Mouse (Mus musculus): ENCODE data around the gene Epc2.
"Not testable (repeated sequence)": the region's sequence is repeated elsewhere in the genome, so short reads cannot be mapped to it uniquely, and the experiment has no call there.

Gene Epc2

DNA sequence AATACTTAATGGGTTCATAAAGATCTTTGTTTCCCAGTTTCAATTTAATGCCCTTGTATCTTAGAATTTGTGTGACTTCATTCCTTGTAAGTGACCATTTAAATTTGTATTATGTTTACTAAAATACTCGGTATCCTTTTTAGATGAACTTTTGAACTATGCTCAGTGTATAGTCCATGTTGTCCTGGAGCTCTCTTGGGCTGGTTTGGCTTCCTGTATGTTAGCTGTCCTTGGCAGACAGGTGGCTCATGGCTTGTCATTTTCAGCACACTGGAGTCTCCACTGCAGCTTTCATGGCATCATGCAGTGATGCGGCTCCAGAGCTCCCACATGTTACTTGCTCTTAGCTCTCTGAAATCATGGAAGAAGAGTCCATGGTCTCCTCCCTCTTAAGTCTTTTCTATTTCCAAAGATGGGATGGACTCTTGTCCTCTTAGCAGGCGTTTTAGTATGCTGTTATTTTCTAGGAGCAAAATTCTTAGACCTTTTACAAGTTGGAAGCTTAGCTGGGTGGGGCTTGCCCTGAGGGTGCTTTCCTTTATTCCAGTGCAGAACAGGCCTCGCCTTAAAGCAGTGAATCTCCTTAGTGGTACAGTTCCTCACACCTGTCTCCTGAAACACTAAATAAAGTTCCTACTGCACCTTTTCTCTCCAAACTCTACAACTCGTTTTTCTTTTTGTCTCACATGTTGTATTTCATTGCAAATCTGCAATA lies 20.5 kb downstream of the Epc2 start:
- no peak for DNase-seq (ENCODE audit: low spot score in 2 of 2)

DNA sequence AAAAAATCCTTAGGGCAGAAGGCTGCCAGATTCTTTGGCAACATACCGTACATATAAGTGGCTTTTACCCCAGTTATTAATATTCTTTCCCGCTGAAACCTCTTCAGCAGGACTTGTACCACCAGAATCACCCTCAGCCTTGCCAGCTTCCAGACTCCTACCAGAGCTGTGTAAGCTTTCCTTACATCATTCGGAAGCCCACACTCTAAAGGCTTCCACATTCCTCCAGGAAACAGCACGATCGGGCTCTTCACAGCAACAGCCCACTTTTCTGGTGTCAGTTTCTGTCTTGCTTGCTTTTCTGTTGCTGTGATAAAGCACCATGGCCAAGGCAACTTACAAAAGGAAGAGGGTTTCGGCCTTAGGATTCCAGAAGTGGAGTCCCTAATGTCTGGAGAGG lies 21.2 kb downstream of the Epc2 start:
- DNase-seq (ENCODE audit: low spot score in 2 of 2) = no peak

DNA sequence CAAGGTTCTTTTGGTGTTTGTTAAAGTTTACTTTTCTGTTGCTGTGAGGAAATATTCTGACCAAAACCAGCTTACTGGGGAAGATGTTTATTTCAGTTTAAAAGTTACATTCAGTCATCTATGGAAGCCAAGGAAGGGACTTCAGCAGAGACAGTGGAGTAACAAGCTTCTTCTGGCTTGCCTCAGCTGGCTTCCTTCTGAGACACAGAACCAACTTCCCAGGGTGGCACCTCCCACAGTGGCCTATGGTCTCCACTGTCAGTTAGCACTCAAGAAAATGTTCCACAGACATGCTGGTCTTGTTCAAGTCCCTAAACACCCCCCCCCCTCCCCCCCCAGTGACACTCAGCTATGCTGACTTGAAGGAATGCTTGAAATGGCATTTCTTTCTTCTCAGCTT lies 30.9 kb downstream of the Epc2 start:
- no peak for DNase-seq (ENCODE audit: low spot score in 2 of 2)

DNA sequence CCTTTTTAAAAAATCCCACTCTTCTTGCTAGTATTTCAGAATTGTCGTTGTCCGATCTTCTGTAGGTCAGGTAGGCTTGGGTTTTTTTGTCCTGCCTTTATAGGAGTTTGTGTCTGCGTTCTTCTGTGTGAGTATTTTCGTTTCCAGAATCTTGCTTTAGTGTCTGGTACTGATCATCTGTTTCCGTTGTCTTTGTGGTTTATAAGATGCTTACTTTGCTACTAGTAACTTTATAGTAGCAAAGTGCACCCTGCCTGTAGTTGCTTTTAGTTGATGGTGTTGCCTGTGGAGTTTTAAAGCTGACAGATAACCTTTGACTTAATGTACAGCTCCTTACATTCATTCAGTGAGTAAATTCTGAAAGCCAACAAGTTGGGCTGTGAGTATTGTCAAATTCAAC lies 32.1 kb downstream of the Epc2 start:
- no peak for DNase-seq (ENCODE audit: low spot score in 2 of 2)

DNA sequence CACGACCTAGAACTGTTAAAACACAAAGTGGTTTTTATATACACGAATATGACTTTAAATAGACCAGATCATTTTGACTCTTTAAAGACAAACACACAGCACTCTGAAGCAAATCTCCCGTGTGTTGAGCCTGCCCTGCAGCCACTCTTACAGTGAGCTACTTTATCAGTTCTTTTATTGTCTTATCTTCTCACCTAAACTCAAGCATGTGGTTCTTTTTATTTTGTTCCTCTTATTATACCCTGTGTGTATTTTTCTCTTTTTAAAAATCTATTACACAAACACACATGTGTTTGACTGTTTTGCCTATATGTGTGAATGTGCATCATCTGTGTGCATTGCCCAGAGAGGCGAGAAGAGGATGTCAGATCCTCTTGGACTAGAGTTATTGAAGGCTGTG lies 50.1 kb downstream of the Epc2 start:
- no peak for DNase-seq (ENCODE audit: low spot score in 2 of 2)

DNA sequence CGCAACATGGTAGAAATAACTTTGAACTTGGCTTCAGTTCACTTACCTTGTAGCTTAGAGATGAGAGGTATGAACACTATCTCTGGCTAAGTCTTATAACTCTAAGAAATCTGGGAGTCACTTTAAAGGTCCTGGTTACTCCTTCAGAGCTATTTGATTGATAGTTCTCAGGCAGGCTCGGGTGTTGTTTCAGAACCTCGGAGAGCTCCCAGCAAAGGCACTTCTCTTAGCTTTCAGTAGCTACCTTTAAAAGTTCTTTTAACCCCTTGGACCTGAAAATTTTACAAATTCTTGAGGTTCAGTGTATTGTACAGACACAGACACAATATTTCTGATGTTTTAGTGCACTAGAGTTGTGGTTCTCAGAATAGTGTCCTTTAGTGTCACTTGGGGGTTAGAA lies 52.3 kb downstream of the Epc2 start:
- no peak for DNase-seq (ENCODE audit: low spot score in 2 of 2)

DNA sequence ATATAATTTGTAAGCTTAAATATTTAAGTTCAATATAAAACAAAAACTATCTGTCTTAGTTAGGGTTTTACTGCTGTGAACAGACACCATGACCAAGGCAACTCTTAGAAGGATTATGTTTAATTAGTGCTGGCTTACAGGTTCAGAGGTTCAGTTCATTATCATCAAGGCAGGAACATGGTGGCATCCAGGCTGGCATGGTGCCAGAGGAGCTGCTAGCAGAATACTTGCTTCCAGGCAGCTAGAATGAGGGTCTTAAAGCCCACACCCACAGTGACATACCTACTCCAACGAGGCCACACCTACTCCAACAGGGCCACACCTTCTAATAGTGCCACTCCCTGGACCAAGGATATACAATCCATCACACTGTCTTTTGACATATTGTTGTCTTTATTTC lies 53.9 kb downstream of the Epc2 start:
- not testable (repeated sequence) for DNase-seq (ENCODE audit: low spot score in 2 of 2)

DNA sequence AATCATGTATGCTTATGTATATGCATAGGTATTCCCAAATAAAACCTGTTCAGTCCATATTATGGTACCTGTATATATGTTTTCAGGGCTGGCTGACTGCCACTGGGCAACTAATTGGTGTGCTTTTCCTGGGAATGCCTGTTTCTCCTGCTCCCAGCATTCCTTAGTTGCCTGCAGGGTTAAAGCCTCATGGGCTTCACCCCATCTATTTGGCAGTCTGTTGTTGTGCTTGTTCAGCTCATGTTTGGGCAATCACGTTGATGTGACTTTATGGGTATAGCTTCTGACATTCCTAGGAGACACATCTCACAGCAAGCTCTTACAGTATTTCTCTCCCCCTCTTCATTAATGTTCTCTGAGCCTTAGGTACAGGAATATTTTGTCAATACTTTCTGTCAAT lies 59.5 kb downstream of the Epc2 start:
- no peak for DNase-seq (ENCODE audit: low spot score in 2 of 2)

DNA sequence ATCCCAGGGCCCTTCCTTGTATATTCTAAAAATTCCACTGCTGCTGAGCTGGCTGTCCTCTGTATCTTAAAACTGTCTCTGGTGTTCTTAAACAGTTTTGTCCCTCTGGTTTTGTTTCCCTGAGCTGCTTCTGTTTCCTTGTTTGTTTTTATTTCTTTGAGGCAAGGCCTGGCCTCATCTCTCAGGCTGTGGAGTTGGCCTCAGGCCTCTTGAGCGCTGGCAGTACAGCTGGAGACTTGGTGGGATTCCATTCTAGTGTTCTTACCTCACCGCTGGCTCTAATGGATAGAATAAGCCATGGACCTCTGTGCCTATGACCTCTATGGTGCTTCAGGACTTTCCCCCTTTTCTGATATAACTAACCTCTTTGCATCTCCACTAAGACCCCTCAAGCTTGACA lies 64.7 kb downstream of the Epc2 start:
- DNase-seq (ENCODE audit: low spot score in 2 of 2) = no peak

DNA sequence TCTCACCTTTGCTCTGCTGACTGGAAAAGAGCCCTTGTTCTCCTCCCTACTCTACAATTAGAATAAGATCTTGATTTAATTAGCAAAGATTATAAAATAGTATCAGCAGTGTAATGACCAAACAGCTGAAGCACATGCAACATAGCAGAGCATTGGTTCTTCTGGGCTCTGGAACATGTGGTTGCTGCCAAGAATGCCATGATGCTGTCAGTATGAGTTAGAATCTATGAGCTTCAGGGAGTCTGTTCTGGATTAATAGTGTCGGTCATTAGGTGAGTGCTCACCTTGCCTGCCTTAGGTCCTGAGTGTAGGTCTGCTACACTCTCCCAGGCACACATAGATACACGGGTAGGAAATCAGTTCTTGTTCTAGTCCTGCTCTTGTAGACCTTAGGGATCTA lies 69.1 kb downstream of the Epc2 start:
- no peak for DNase-seq (ENCODE audit: low spot score in 2 of 2)

DNA sequence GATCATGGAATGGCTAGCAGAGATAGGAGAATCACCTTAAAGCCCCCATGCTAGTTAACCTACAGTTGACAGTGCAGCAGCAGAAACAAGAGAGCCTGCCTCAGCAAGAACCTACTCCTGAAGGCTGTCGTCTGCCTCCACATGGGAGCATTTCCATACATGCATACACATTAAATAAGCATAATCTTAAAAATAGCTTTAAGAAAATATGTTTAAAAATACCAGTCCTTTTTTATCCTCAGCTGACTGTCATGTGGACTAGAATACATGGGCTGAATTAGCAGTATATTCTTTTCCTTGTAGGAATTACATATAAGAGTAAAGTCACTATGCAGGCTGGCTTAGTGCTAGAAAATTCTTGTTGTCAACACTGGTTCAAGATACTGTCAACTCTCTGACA lies 69.7 kb downstream of the Epc2 start:
- peak in 1 of 2 experiments; percentile 15 for DNase-seq (ENCODE audit: low spot score in 2 of 2)

DNA sequence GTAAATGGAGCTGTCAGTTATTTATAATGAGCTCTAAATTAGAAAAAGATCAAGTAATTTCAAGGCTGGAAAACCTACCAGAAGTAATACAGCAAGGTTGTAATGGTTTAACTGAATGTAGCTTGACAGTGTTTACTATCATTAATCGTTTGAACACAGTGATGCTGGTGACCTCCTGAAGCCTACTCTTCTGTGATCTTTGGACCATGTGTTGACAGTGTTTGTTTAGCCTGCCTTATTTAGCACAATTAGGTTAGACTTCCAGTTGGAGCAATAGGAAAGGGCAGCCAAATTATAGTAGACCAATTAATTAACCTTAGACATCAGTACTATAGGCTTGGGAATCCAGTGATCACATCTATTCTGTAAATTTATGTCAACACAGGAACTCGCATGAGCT lies 70.3 kb downstream of the Epc2 start:
- no peak for DNase-seq (ENCODE audit: low spot score in 2 of 2)

DNA sequence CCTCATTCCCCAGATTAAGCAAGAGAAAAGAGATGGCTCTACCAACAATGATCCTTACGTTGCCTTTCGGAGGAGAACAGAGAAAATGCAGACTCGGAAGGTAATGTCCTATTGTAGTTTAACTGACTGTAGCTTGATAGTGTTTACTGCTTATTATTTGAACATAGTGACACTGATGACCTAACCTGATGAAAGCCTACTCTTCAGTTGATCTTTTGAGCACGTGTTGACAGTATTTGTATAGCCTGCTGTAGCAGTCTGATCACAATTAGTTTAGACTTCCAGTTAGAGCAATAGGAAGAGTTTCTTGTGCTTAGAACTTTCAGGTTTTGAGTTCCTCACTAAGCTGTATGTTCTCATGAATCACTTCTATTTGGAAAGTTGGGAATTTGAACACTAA lies 71.3 kb downstream of the Epc2 start:
- DNase-seq (ENCODE audit: low spot score in 2 of 2) = no peak

DNA sequence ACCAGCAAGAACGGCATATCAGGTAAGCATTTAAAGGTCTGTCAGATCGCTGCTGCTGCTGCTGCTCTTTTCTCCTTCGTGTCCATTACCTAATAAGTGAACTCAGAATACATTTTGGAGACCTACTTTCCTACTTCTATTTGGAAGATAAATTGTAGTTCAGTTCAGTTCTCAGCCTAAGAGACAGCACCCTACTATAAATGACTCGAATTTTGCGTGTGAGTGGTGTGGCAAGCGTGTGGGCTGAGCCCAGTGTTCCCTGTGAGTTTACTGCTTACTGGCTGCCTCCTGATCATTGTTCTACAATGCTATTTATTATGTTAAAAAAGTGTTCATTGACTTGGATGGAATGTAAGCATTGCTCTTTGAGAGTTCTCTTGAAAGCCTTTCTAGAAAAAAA lies 85.9 kb downstream of the Epc2 start:
- no peak for DNase-seq (ENCODE audit: low spot score in 2 of 2)

DNA sequence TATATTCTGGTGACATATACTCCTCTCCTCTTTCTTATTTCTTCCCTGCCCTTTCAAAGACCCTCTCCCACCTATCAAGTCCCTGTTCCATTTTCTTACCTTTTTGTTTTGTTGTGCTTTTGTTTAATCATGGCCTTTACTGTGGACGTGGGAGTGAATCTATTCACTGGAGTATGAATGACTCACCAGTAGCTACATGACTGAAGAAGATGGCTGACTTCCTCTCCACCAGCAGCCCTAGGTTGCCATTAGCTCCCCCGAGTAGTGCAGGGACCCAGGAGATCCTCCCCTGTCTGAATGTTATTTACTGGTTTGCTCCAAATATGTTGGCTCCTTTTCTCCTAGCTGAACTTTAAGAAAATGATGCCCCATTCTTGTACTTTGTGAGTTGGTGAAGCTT lies 86.8 kb downstream of the Epc2 start:
- no peak for DNase-seq (ENCODE audit: low spot score in 2 of 2)

DNA sequence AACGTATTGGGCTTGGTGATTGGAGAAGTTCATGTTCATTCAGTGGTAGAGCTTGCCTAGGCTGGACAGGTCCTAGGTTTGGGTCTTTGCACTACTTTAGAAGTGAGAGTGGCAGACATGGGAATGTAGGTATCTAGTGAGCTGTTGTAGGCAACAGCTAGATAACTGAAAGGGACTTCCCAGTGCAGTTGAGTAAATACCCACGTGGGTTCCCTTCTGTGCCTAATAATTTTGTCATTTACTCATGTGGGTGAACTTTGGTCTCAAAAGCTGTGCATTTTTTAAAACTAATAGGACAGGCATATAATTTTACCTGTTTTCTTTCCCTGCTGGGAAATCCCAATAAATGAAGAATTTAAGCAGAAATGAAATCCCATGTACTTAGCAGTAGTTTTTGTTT lies 88.5 kb downstream of the Epc2 start:
- DNase-seq (ENCODE audit: low spot score in 2 of 2) = no peak

DNA sequence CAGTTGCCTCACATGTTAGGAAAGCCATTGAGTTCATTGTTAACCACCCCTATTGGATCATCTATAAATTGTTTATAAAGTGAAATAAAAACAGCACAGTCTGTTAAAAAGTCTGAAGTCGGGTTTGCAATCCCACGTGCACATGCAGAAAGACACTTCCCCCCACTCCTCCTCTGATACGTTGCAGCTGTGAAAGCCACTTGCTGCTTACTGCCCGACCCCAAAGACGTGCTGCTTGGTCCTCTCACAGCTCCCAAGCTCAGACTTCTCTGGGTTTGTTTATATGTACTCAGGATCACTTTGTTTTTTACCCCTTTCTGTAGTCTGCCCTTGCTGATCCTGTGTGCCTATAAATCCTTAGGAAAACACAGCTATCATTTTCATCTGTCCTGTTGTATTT lies 96.5 kb downstream of the Epc2 start:
- no peak for DNase-seq (ENCODE audit: low spot score in 2 of 2)

DNA sequence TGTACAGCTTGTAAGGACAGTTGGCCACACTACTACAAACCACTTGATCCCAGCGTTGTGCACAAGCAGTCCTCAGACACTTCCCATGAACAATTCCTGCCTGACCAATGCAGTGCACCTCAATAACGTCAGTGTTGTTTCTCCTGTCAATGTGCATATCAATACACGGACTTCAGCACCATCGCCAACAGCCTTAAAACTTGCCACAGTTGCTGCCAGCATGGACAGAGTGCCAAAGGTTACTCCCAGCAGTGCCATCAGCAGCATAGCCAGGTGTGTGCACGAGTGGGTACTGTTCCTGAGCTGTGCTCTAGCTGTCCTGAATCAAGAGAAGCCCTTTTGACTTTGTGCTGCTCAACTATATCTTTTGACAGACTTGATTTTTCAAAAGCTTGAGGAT lies 97.2 kb downstream of the Epc2 start:
- no peak for DNase-seq (ENCODE audit: low spot score in 2 of 2)

DNA sequence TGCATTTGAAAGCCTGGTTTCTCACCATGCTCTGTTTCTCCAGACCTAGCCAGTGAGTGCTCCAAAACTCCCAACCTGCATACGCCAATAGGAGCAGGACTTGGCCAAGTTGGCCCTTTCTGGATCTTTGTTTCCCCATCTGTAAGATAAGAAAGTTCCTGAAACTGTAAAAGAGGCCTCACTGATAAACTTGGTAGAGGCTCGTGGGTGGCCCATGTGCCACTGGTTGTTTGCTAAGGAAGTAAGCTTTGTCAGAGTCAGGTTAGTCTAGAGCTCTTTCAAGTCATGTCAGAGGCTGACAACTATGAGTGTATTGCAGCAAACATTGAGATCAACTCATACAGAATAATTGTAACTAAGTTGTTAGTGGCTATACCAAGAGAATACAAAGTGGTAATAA lies 101.8 kb downstream of the Epc2 start:
- DNase-seq (ENCODE audit: low spot score in 2 of 2) = no peak

DNA sequence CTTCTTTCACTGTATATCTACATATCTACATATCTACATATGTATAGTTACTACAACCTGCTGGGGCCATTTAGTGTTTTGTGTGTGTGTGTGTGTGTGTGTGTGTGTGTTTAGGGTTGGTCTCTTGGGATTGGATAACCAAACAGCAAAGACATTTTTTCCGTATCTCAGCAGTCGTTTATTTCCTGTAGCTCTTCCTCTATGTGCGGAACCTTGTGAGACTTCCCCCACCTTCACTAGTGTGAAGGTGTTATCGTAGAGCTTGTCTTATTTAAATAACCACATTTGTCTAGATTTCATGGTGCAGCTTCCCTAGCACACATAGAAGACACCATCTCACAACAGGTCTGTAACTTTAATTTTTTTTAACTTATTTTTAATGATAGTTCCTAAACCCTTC lies 106.1 kb downstream of the Epc2 start:
- no peak for DNase-seq (ENCODE audit: low spot score in 2 of 2)

DNA sequence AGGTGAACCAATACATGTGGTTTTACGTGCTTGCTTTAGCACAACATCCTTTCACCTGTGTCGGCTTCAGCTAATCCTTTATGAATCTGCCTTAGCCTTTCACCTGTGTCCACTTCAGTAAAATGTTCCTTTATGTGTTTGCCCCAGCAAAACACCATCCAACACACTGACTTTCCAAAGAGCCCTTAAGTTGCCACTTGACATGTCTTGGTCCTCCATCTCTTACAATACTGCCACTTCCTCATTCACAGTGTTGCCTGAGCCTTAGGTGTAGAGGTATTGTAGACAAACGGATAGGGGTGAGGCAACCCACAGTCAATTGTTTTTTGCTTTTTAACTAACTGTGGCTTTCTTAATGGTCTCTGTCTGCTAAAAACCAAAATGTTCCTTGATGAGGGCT lies 107.1 kb downstream of the Epc2 start:
- DNase-seq (ENCODE audit: low spot score in 2 of 2) = no peak

DNA sequence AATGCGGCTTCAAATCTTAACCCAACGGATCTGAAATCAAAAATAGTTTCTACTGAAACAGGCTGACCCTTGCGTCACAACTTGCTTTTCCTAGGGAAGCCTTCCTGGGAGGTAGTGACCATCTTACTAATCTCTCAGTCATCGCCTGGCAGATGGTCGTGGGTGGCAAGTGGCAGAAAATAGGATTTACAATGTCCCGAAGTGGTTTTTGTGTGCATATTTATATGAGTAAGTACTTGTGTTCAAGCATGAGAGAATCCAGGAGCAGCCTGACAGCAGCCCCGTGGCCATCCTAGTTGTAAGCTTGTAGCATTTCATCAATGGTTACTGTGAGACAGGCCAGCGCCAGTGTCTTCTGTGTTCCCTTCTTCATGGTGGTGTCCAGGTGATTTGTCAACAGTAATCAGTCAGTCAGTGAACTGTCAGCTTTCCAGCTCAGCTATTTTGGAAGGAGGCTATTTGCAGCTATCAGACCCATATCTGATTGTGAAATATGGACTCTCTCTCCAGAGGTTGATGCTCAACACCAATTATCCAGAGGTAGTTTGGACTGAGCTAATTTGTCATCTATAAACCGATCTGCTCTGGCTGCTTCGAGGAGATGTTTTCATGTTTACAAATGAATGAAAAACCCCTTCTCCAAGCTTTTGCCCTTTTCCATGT lies 111.5 kb downstream of the Epc2 start:
- peak; percentile 74 to 82 for DNase-seq (ENCODE audit: low spot score in 2 of 2)

DNA sequence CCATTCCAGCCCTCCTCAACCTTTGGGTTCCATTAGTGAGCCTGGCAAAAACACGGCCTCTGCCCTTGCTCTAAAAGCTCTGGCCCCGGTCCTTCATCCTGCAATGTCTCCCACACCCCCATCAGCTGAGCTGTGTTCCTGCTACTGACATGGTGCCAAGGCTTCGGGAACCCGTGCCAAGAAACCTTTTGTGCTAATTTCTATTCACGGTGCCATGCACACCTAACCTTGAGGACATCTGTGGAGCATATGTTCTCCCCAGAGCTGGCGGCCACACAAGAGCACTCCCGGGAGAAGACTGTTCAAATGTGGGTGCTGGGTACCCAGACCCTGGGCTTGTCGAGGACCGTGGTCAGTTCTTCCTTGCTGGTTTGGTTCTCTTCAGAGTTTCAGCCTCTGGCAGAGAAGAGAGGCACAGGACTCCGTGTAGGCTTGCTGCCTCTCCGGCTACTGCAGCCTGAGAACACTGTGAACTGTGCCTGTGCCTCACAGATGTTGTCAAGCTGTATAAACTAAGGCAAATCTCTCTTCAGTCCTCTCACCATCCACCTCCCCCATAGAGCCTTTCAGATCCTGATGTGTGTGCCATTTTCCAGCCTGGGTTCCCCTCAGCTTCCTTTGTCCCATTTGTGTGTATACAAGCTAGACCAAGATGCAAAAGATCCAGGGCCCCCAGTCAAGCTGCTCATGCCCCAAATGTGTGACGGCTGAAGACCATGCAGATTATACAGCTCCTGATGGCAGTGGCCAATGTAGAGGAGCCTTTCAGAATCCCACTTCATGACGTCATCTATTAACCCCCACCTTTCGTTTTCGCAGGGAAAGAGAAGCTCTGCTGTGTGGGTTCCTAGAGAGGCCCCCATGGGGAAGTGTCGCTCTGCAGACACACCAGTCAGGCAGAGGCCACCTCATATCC lies 118.8 kb downstream of the Epc2 start:
- no peak for DNase-seq (ENCODE audit: low spot score in 2 of 2)

All from right cerebral cortex, postnatal 36 days (tissue).